Mouse (Mus musculus) sigmoid colon, adult 10 weeks (tissue): ENCODE measurements around the gene Dennd1c. TPM values are rescaled to one million over a fixed set of nuclear protein-coding genes. Genes with fewer than 3 reads are reported as not detected.

Experiments used
- polyA plus RNA-seq: library from polyadenylated mRNA; stranded (reverse); fragments of 350-450 nt; fragmentation: Illumina TruSeq; extraction: RNeasy Lipid Tissue Mini Kit (QIAGEN cat#74804); gene quantifications from one replicate; pipeline ENCODE4 v1.2.3, GENCODE M21; 2014; ENCODE audit warnings: low read depth, low replicate concordance

Gene Dennd1c
- 5.6 TPM for polyA plus RNA-seq

GRCm38 (mm10) chr17:57078336-57078735 lies at the start of gene Dennd1c:
Dennd1c (minus strand) TSS chr17:57078514.

GRCm38 (mm10) chr17:57105181-57106034 lies 27.1 kb upstream of the Dennd1c start, which contains the start of gene Tnfsf9:
Tnfsf9 (plus strand) TSS chr17:57105325.

GRCm38 (mm10) chr17:57087049-57087832 lies 8.9 kb upstream of the Dennd1c start, which contains the start of gene Tubb4a:
Tubb4a (minus strand) TSS chr17:57087782.

GRCm38 (mm10) chr17:57059486-57059977 lies 18.8 kb downstream of the Dennd1c start, which contains the start of gene Slc25a23:
Slc25a23 (minus strand) TSS chr17:57059863.

GRCm38 (mm10) chr17:57058891-57059485 lies 19.3 kb downstream of the Dennd1c start, which contains the start of gene Crb3:
Crb3 (plus strand) TSS chr17:57059105.

GRCm38 (mm10) chr17:57041554-57041953 lies 36.8 kb downstream of the Dennd1c start, which contains the start of gene Slc25a41:
Slc25a41 (minus strand) TSS chr17:57041654.

GRCm38 (mm10) chr17:57030931-57031660 lies 47.2 kb downstream of the Dennd1c start, which contains the start of gene Khsrp:
Khsrp (minus strand) TSS chr17:57031522.

Other genes with a start within 250 kb of the Dennd1c start
- 0.38 TPM for gene Rfx2, start 247.5 kb downstream of the Dennd1c start, polyA plus RNA-seq
- not detected for gene Acsbg2, start 204.1 kb downstream of the Dennd1c start, polyA plus RNA-seq
- gene 1700061G19Rik, start 203.0 kb downstream of the Dennd1c start, polyA plus RNA-seq: not detected
- gene Mllt1, start 143.1 kb downstream of the Dennd1c start, polyA plus RNA-seq: 1.1 TPM
- 34.9 TPM for gene Acer1, start 96.4 kb downstream of the Dennd1c start, polyA plus RNA-seq
- gene Clpp, start 88.2 kb downstream of the Dennd1c start, polyA plus RNA-seq: 1.6 TPM
- gene Alkbh7, start 81.2 kb downstream of the Dennd1c start, polyA plus RNA-seq: 3.2 TPM
- not detected for gene Pspn, start 78.5 kb downstream of the Dennd1c start, polyA plus RNA-seq
- 2.0 TPM for gene Gtf2f1, start 67.2 kb downstream of the Dennd1c start, polyA plus RNA-seq
- not detected for gene Gm17949, start 67.0 kb downstream of the Dennd1c start, polyA plus RNA-seq
- gene Khsrp, start 47.0 kb downstream of the Dennd1c start, polyA plus RNA-seq: 8.6 TPM
- gene Slc25a41, start 36.9 kb downstream of the Dennd1c start, polyA plus RNA-seq: not detected
- gene Crb3, start 19.4 kb downstream of the Dennd1c start, polyA plus RNA-seq: 38.8 TPM
- 6.9 TPM for gene Slc25a23, start 18.7 kb downstream of the Dennd1c start, polyA plus RNA-seq
- gene Tubb4a, start 9.3 kb upstream of the Dennd1c start, polyA plus RNA-seq: 1.0 TPM
- gene Tnfsf9, start 26.8 kb upstream of the Dennd1c start, polyA plus RNA-seq: 0.47 TPM
- not detected for gene Cd70, start 71.3 kb upstream of the Dennd1c start, polyA plus RNA-seq
- not detected for gene Tnfsf14, start 115.7 kb upstream of the Dennd1c start, polyA plus RNA-seq
- gene C3, start 149.6 kb upstream of the Dennd1c start, polyA plus RNA-seq: 48.2 TPM
- 2.0 TPM for gene Gpr108, start 169.9 kb upstream of the Dennd1c start, polyA plus RNA-seq
- 6.3 TPM for gene Trip10, start 170.9 kb upstream of the Dennd1c start, polyA plus RNA-seq
- 1.7 TPM for gene Vav1, start 200.6 kb upstream of the Dennd1c start, polyA plus RNA-seq